Mouse (Mus musculus): Measurements from ENCODE around the gene Lgals2. TPM values are rescaled to one million over a fixed set of nuclear protein-coding genes. Genes with fewer than 3 reads are reported as not detected.
"Not testable (repeated sequence)": the region's sequence is repeated elsewhere in the genome, so short reads cannot be mapped to it uniquely, and the experiment has no call there.

The Lgals2 gene
- total and polyA plus RNA-seq, 2 experiments from 2014 or later = not detected

DNA sequence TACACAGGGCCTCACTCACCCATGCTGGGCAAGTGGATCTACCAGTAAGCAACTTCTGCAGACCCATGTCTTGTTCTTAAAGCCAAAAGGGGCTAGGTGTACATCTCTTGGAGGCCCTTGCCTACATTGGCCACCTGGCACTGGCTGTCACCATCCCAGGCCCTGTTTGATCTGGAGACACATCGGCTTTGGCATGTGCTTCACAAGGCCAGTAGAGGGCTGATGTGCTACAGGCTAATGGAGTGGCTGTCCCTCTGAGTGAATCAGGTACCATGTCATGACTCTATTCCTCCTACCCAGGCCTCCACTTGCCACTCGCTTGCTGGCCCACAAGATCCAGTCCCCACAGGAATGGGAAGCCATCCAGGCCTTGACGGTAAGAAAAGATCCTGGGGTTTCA is 26.5 kb upstream of the Lgals2 start:
- DNase-seq (ENCODE audit: low spot score) (no peak), ATAC-seq (no peak)
- Histone ChIP-seq H3K36me3 (ENCODE audit: insufficient read depth, low read length) (peaks cover 37% of the 10 kb centered on the region), H3K4me1 (ENCODE audit: insufficient read depth, low read length) (no peaks in the 10 kb centered on the region), H3K9ac (replicated peaks; ENCODE audit: low read length) (no peak overlapping the region), H3K4me3 (ENCODE audit: low read length) (no peak overlapping the region), H3K27ac (no peak overlapping the region), H3K9me3 (ENCODE audit: low read length) (no peaks in the 10 kb centered on the region), H3K4me2 (ENCODE audit: low read depth, low read length) (no peak overlapping the region), H3K27me3 (ENCODE audit: insufficient read depth, low read length) (no peaks in the 10 kb centered on the region)
- WGBS = 77% methylated on average over 3 of the region's 3 CpGs
- TF ChIP-seq CTCF (IDR thresholded peaks at IDR 0.05; ENCODE audit: low read depth) = no peak; the same call in 1 of the 2 replicates

DNA sequence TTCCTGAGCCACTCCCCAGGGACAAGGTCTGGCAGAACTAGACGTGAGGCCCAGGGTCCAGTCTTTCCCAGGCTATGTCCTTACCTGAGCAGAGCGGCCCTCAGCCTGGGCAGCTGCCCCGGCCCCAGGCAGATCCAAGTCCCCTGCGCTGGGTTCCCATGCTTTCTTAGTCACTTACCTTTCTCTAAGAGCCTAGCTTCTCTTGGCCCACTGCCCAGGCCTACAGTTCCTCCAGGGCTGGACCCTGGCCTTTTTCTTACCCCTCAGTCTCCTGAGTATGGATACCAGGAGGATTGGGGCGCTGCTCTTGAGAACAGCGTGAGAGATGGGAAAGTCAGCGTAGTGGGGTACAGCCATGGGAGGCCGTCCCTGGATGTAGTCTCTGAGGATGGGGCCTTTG is 25.1 kb upstream of the Lgals2 start:
- Histone ChIP-seq H3K27ac (no peak overlapping the region), H3K4me1 (ENCODE audit: insufficient read depth, low read length) (no peaks in the 10 kb centered on the region), H3K9me3 (ENCODE audit: low read length) (no peaks in the 10 kb centered on the region), H3K9ac (replicated peaks; ENCODE audit: low read length) (no peak overlapping the region), H3K36me3 (ENCODE audit: insufficient read depth, low read length) (peaks cover 26% of the 10 kb centered on the region), H3K27me3 (ENCODE audit: insufficient read depth, low read length) (no peaks in the 10 kb centered on the region), H3K4me2 (ENCODE audit: low read depth, low read length) (no peak overlapping the region), H3K4me3 (ENCODE audit: low read length) (no peak overlapping the region)
- 92% methylated on average over 8 of the region's 8 CpGs for WGBS
- ATAC-seq = no peak
- TF ChIP-seq CTCF (IDR thresholded peaks at IDR 0.05; ENCODE audit: low read depth) = no peak
- DNase-seq (ENCODE audit: low spot score) = no peak

DNA sequence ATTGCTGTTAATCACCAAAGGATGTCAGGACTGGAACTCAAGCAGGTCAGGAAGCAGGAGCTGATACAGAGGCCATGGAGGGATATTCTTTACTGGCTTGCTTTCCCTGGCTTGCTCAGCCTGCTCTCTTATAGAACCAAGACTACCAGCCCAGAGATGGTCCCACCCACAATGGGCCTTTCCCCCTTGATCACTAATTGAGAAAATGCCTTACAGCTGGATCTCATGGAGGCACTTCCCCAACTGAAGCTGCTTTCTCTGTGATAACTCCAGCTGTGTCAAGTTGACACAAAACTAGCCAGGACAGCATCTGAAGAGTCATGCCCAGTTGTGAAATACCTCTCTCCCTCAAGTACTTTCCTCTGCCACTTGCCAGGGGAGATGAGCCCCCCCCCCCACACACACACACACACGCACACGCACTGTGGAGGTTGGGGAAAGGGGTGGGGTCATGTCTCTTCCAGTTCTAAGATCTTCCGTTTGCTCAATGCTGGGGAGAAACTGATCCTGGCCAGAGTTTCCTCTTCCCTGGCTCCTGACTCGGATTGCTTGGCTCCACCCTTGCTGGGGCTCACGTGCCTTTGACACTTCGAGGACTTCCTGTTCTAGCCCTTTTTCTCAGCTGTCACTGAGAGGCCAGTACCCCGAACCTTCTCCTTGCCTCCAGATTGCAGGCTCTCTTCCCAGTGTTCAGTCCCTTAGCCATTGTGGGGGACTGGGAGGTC is 23.6 kb upstream of the Lgals2 start:
- H3K9ac ChIP-seq (replicated peaks; ENCODE audit: low read length); H3K4me2 ChIP-seq (ENCODE audit: low read depth, low read length): not testable (repeated sequence)

DNA sequence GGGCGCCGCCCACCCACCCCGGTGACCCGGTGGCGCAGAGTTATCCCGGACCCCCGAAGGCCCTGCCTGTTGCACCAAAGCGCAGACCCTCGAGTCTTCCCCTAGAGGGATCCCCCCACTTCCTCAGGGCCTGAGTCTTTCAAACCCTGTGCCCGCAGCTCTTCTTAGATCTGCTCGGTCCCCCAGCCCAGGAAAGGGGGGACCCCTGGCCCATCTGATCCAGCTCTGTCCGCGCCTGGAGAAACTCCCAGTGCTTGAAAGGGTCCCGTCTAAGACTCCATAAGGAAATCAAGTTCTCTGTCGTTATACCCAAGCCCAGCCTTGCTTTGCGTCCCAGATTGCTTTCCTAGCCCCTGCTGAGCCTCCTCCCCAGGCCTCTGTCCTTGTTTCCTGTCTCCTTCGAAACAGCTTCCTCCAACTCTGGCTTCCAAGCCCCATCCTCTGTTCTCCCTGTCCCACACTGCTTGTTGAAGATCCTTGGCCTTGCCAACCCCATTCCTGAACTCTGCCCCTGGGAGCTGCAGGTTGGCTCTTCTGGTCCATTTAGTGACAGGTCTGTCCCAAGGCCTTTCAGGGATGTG is 22.6 kb upstream of the Lgals2 start:
- H3K27ac ChIP-seq = peak overlapping the region; percentile 99
- ATAC-seq (no peak; the same call in 1 of the 2 replicates), DNase-seq (ENCODE audit: low spot score) (no peak)
- peaks cover 8% of the 10 kb centered on the region; the same call in 1 of the 2 replicates for H3K36me3 ChIP-seq (ENCODE audit: insufficient read depth, low read length)
- H3K4me1 ChIP-seq (ENCODE audit: insufficient read depth, low read length) = 0 out of 2 replicates have a peak, but pooled peaks cover 4% of the 10 kb centered on the region
- H3K9me3 ChIP-seq (ENCODE audit: low read length) = no peaks in the 10 kb centered on the region
- no peaks in the 10 kb centered on the region for H3K27me3 ChIP-seq (ENCODE audit: insufficient read depth, low read length)
- no peak for TF ChIP-seq CTCF (IDR thresholded peaks at IDR 0.05; ENCODE audit: low read depth)
- peak overlapping the region; percentile 77 for H3K4me3 ChIP-seq (ENCODE audit: low read length)
- WGBS = 0% methylated on average over 17 of the region's 17 CpGs
- H3K9ac ChIP-seq (replicated peaks; ENCODE audit: low read length) = peak overlapping the region; percentile 92
- peak overlapping the region; percentile 89 for H3K4me2 ChIP-seq (ENCODE audit: low read depth, low read length)

More for the DNA sequence above, 23.6 kb upstream of the Lgals2 start:
- H3K4me3 ChIP-seq (ENCODE audit: low read length); H3K27me3 ChIP-seq (ENCODE audit: insufficient read depth, low read length); H3K9me3 ChIP-seq (ENCODE audit: low read length); DNase-seq (ENCODE audit: low spot score); H3K27ac ChIP-seq; ATAC-seq; H3K4me1 ChIP-seq (ENCODE audit: insufficient read depth, low read length): not testable (repeated sequence)
- WGBS = 78% methylated on average over 7 of the region's 7 CpGs
- H3K36me3 ChIP-seq (ENCODE audit: insufficient read depth, low read length) = peaks cover 18% of the 10 kb centered on the region; the same call in 1 of the 2 replicates

DNA sequence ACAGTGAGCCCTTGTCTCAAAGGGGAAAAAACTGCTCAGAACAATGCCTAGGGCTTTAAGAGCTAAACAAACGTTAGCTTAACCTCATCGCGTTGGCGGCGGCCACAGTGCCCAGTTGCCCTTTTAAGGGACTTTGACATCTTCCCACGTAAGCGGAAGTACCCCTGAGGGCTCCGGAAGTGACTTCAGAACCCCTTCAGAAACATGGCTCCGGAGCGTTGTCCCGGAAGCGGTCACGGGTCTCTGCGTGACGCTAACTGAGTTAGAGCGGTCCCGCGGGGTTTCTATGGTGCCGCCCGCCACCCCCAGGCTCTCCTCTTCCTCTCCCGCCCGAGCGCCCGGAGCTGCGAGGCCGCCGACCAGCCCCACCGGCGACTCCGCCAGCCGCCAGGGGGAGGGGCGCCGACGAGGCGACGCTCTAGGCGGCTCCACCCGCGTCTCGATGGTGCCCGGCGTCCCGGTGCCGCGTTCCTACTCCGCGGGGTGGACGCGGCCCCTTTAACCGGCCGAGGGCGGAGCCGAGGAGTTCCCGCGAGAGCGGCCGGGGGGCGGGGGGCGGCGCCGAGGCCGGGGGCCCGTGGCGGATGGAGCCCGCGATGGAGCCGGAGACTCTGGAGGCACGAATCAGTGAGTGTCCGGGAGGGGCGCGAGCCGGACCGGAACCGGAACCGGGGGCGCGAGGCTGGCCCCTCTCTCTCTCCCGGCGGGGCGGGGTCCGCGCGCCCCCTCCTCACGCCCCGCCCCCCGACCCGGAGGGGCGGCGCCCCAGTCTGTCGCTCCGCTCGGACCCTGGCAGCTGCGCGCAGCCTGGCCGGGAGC is 21.9 kb upstream of the Lgals2 start, which contains the start of gene Gga1:
Gene Gga1 (plus strand): TSS at position 200 of the 819 bp plus-strand sequence.
- Histone ChIP-seq H3K27me3 (ENCODE audit: insufficient read depth, low read length) (no peaks in the 10 kb centered on the region), H3K4me3 (ENCODE audit: low read length) (peak within 1 kb of the TSS; percentile 77), H3K4me2 (ENCODE audit: low read depth, low read length) (peak within 1 kb of the TSS; percentile 89), H3K9ac (replicated peaks; ENCODE audit: low read length) (peak within 1 kb of the TSS; percentile 92), H3K27ac (peak within 1 kb of the TSS; percentile 99), H3K4me1 (ENCODE audit: insufficient read depth, low read length) (0 out of 2 replicates have a peak, but pooled peaks cover 4% of the 10 kb centered on the region), H3K36me3 (ENCODE audit: insufficient read depth, low read length) (0 out of 2 replicates have a peak, but pooled peaks cover 3% of the 10 kb centered on the region), H3K9me3 (ENCODE audit: low read length) (no peaks in the 10 kb centered on the region)
- WGBS = 3% methylated on average over 57 of the region's 95 CpGs
- ATAC-seq (peak; percentile 90), DNase-seq (ENCODE audit: low spot score) (peak; percentile 99)
- no peak for TF ChIP-seq CTCF (IDR thresholded peaks at IDR 0.05; ENCODE audit: low read depth)

DNA sequence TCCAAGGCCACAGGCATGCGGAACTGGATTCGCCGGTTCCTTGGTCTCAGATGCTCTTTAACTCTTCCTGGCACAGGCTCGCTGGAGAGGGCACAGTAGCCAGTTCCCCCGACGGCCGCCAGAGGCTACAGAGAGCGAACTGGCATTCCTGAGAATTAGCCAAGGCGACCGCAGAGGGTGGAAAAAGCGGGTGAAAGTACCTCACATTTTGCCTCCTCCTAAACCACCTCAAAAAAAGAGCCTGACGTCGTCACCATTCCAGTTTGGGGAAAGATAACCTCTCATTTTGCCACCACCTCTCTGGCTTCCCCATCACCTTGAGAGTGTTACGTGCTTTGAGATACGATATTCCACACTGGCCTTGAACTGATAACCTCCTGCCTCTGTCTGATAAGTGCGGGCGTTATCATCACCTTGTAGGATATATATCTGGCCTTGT is 20.9 kb upstream of the Lgals2 start:
- peak; percentile 93 for DNase-seq (ENCODE audit: low spot score)
- WGBS = 2% methylated on average over 17 of the region's 17 CpGs

More for the DNA sequence above, 20.9 kb upstream of the Lgals2 start:
- peak; percentile 62 for ATAC-seq
- Histone ChIP-seq H3K9ac (replicated peaks; ENCODE audit: low read length) (peak overlapping the region; percentile 92), H3K27ac (peak overlapping the region; percentile 99), H3K27me3 (ENCODE audit: insufficient read depth, low read length) (no peaks in the 10 kb centered on the region), H3K4me2 (ENCODE audit: low read depth, low read length) (peak overlapping the region; percentile 89), H3K9me3 (ENCODE audit: low read length) (no peaks in the 10 kb centered on the region), H3K36me3 (ENCODE audit: insufficient read depth, low read length) (0 out of 2 replicates have a peak, but pooled peaks cover 3% of the 10 kb centered on the region), H3K4me3 (ENCODE audit: low read length) (peak overlapping the region; percentile 77), H3K4me1 (ENCODE audit: insufficient read depth, low read length) (0 out of 2 replicates have a peak, but pooled peaks cover 4% of the 10 kb centered on the region)
- TF ChIP-seq CTCF (IDR thresholded peaks at IDR 0.05; ENCODE audit: low read depth) = peak; percentile 86
